Mouse (Mus musculus): ENCODE measurements around the gene Fbxo24. TPM values are rescaled to one million over a fixed set of nuclear protein-coding genes. Genes with fewer than 3 reads are reported as not detected.

The Fbxo24 gene
- 0.23 and 0.25 TPM in 2 replicates for polyA plus RNA-seq (2015; fragmentation: Nextera tagmentation; extraction: Ambion mirVana)

- Histone ChIP-seq H3K36me3 (ENCODE audit: control insufficient read depth, insufficient read depth) (no peaks in the 10 kb centered on the region), H3K9me3 (ENCODE audit: control insufficient read depth, low read length) (no peaks in the 10 kb centered on the region), H3K27me3 (replicated peaks; ENCODE audit: control insufficient read depth, insufficient read depth, low read length) (no peaks in the 10 kb centered on the region), H3K9ac (replicated peaks; ENCODE audit: low read depth, low read length) (peak within 1 kb of the TSS; percentile 85), H3K4me3 (replicated peaks; ENCODE audit: low read length) (peak within 1 kb of the TSS; percentile 98), H3K4me1 (replicated peaks; ENCODE audit: control insufficient read depth, insufficient read depth, low read length) (peaks cover 26% of the 10 kb centered on the region), H3K4me2 (ENCODE audit: low read length) (peak within 1 kb of the TSS; percentile 94), H3K27ac (ENCODE audit: low read length) (peak within 1 kb of the TSS; percentile 94)
- ATAC-seq, result peak; percentile 98
- under 1% methylated on average over 45 of the region's 46 CpGs for WGBS
Measured at GRCm38 (mm10) chr5:137628498-137629305, at the start of gene Fbxo24, which contains the start of the genes Lrch4 and Gm20605. Gene Fbxo24 (minus strand): TSS chr5:137629002. Gene Lrch4 (plus strand): TSS chr5:137629121. Gene Gm20605 (plus strand): TSS chr5:137629175.

- no peak for ATAC-seq
- Histone ChIP-seq H3K4me3 (replicated peaks; ENCODE audit: low read length) (no peak overlapping the region), H3K27ac (ENCODE audit: low read length) (no peak overlapping the region), H3K4me1 (replicated peaks; ENCODE audit: control insufficient read depth, insufficient read depth, low read length) (peaks cover 7% of the 10 kb centered on the region), H3K9ac (replicated peaks; ENCODE audit: low read depth, low read length) (no peak overlapping the region), H3K27me3 (replicated peaks; ENCODE audit: control insufficient read depth, insufficient read depth, low read length) (no peaks in the 10 kb centered on the region), H3K36me3 (ENCODE audit: control insufficient read depth, insufficient read depth) (no peaks in the 10 kb centered on the region), H3K9me3 (ENCODE audit: control insufficient read depth, low read length) (no peaks in the 10 kb centered on the region), H3K4me2 (ENCODE audit: low read length) (no peak overlapping the region)
- 86% methylated on average over 8 of the region's 8 CpGs for WGBS
Measured at GRCm38 (mm10) chr5:137677859-137678258, 49.1 kb upstream of the Fbxo24 start.

GRCm38 (mm10) chr5:137674786-137675185 lies 46.0 kb upstream of the Fbxo24 start:
- Histone ChIP-seq H3K9me3 (ENCODE audit: control insufficient read depth, low read length) (no peaks in the 10 kb centered on the region), H3K27ac (ENCODE audit: low read length) (no peak overlapping the region), H3K4me2 (ENCODE audit: low read length) (no peak overlapping the region), H3K27me3 (replicated peaks; ENCODE audit: control insufficient read depth, insufficient read depth, low read length) (no peaks in the 10 kb centered on the region), H3K4me3 (replicated peaks; ENCODE audit: low read length) (no peak overlapping the region), H3K9ac (replicated peaks; ENCODE audit: low read depth, low read length) (no peak overlapping the region), H3K36me3 (ENCODE audit: control insufficient read depth, insufficient read depth) (no peaks in the 10 kb centered on the region), H3K4me1 (replicated peaks; ENCODE audit: control insufficient read depth, insufficient read depth, low read length) (peaks cover 6% of the 10 kb centered on the region; the same call in 1 of the 2 replicates)
- 97% methylated on average over 8 of the region's 8 CpGs for WGBS
- no peak for ATAC-seq

GRCm38 (mm10) chr5:137673015-137673414 lies 44.2 kb upstream of the Fbxo24 start:
- H3K27me3 ChIP-seq (replicated peaks; ENCODE audit: control insufficient read depth, insufficient read depth, low read length), result no peaks in the 10 kb centered on the region
- 93% methylated on average over 6 of the region's 6 CpGs for WGBS
- H3K27ac ChIP-seq (ENCODE audit: low read length), result no peak overlapping the region
- H3K4me3 ChIP-seq (replicated peaks; ENCODE audit: low read length), result no peak overlapping the region
- no peaks in the 10 kb centered on the region for H3K9me3 ChIP-seq (ENCODE audit: control insufficient read depth, low read length)
- no peaks in the 10 kb centered on the region for H3K36me3 ChIP-seq (ENCODE audit: control insufficient read depth, insufficient read depth)
- no peak overlapping the region for H3K4me2 ChIP-seq (ENCODE audit: low read length)
- ATAC-seq, result no peak
- peaks cover 10% of the 10 kb centered on the region; the same call in 1 of the 2 replicates for H3K4me1 ChIP-seq (replicated peaks; ENCODE audit: control insufficient read depth, insufficient read depth, low read length)
- H3K9ac ChIP-seq (replicated peaks; ENCODE audit: low read depth, low read length), result no peak overlapping the region

GRCm38 (mm10) chr5:137672361-137672760 lies 43.6 kb upstream of the Fbxo24 start:
- H3K36me3 ChIP-seq (ENCODE audit: control insufficient read depth, insufficient read depth), result no peaks in the 10 kb centered on the region
- H3K4me3 ChIP-seq (replicated peaks; ENCODE audit: low read length), result no peak overlapping the region
- peaks cover 10% of the 10 kb centered on the region; the same call in 1 of the 2 replicates for H3K4me1 ChIP-seq (replicated peaks; ENCODE audit: control insufficient read depth, insufficient read depth, low read length)
- H3K9me3 ChIP-seq (ENCODE audit: control insufficient read depth, low read length), result no peaks in the 10 kb centered on the region
- H3K9ac ChIP-seq (replicated peaks; ENCODE audit: low read depth, low read length), result no peak overlapping the region
- WGBS, result 88% methylated on average over 5 of the region's 5 CpGs
- H3K27me3 ChIP-seq (replicated peaks; ENCODE audit: control insufficient read depth, insufficient read depth, low read length), result no peaks in the 10 kb centered on the region
- H3K27ac ChIP-seq (ENCODE audit: low read length), result no peak overlapping the region
- H3K4me2 ChIP-seq (ENCODE audit: low read length), result no peak overlapping the region
- no peak for ATAC-seq

GRCm38 (mm10) chr5:137671443-137672240 lies 42.8 kb upstream of the Fbxo24 start:
- H3K4me2 ChIP-seq (ENCODE audit: low read length), result no peak overlapping the region
- WGBS, result 60% methylated on average over 9 of the region's 9 CpGs
- no peak overlapping the region for H3K27ac ChIP-seq (ENCODE audit: low read length)
- H3K4me3 ChIP-seq (replicated peaks; ENCODE audit: low read length), result no peak overlapping the region
- no peaks in the 10 kb centered on the region for H3K27me3 ChIP-seq (replicated peaks; ENCODE audit: control insufficient read depth, insufficient read depth, low read length)
- peaks cover 2% of the 10 kb centered on the region; the same call in 1 of the 2 replicates for H3K36me3 ChIP-seq (ENCODE audit: control insufficient read depth, insufficient read depth)
- no peaks in the 10 kb centered on the region for H3K9me3 ChIP-seq (ENCODE audit: control insufficient read depth, low read length)
- H3K4me1 ChIP-seq (replicated peaks; ENCODE audit: control insufficient read depth, insufficient read depth, low read length), result peaks cover 10% of the 10 kb centered on the region; the same call in 1 of the 2 replicates
- H3K9ac ChIP-seq (replicated peaks; ENCODE audit: low read depth, low read length), result no peak overlapping the region
- ATAC-seq, result no peak

- peaks cover 10% of the 10 kb centered on the region; the same call in 1 of the 2 replicates for H3K4me1 ChIP-seq (replicated peaks; ENCODE audit: control insufficient read depth, insufficient read depth, low read length)
- H3K4me2 ChIP-seq (ENCODE audit: low read length), result no peak overlapping the region
- no peaks in the 10 kb centered on the region for H3K9me3 ChIP-seq (ENCODE audit: control insufficient read depth, low read length)
- no peak overlapping the region for H3K9ac ChIP-seq (replicated peaks; ENCODE audit: low read depth, low read length)
- no peak overlapping the region for H3K27ac ChIP-seq (ENCODE audit: low read length)
- H3K4me3 ChIP-seq (replicated peaks; ENCODE audit: low read length), result no peak overlapping the region
- ATAC-seq, result no peak
- WGBS, result 97% methylated on average over 1 of the region's 1 CpGs
- H3K27me3 ChIP-seq (replicated peaks; ENCODE audit: control insufficient read depth, insufficient read depth, low read length), result no peaks in the 10 kb centered on the region
- peaks cover 7% of the 10 kb centered on the region for H3K36me3 ChIP-seq (ENCODE audit: control insufficient read depth, insufficient read depth)
Measured at GRCm38 (mm10) chr5:137670240-137670639, 41.4 kb upstream of the Fbxo24 start.

GRCm38 (mm10) chr5:137668971-137669370 lies 40.2 kb upstream of the Fbxo24 start:
- ATAC-seq, result no peak
- no peak overlapping the region for H3K4me2 ChIP-seq (ENCODE audit: low read length)
- H3K9me3 ChIP-seq (ENCODE audit: control insufficient read depth, low read length), result no peaks in the 10 kb centered on the region
- 69% methylated on average over 10 of the region's 10 CpGs for WGBS
- no peak overlapping the region for H3K4me3 ChIP-seq (replicated peaks; ENCODE audit: low read length)
- peaks cover 12% of the 10 kb centered on the region for H3K36me3 ChIP-seq (ENCODE audit: control insufficient read depth, insufficient read depth)
- no peak overlapping the region for H3K9ac ChIP-seq (replicated peaks; ENCODE audit: low read depth, low read length)
- peak overlapping the region; percentile 12 for H3K27ac ChIP-seq (ENCODE audit: low read length)
- peaks cover 10% of the 10 kb centered on the region; the same call in 1 of the 2 replicates for H3K4me1 ChIP-seq (replicated peaks; ENCODE audit: control insufficient read depth, insufficient read depth, low read length)
- H3K27me3 ChIP-seq (replicated peaks; ENCODE audit: control insufficient read depth, insufficient read depth, low read length), result no peaks in the 10 kb centered on the region

- no peaks in the 10 kb centered on the region for H3K27me3 ChIP-seq (replicated peaks; ENCODE audit: control insufficient read depth, insufficient read depth, low read length)
- H3K9me3 ChIP-seq (ENCODE audit: control insufficient read depth, low read length), result no peaks in the 10 kb centered on the region
- H3K36me3 ChIP-seq (ENCODE audit: control insufficient read depth, insufficient read depth), result peaks cover 25% of the 10 kb centered on the region
- no peak overlapping the region for H3K27ac ChIP-seq (ENCODE audit: low read length)
- no peaks in the 10 kb centered on the region for H3K4me1 ChIP-seq (replicated peaks; ENCODE audit: control insufficient read depth, insufficient read depth, low read length)
- no peak overlapping the region for H3K9ac ChIP-seq (replicated peaks; ENCODE audit: low read depth, low read length)
- H3K4me2 ChIP-seq (ENCODE audit: low read length), result no peak overlapping the region
- H3K4me3 ChIP-seq (replicated peaks; ENCODE audit: low read length), result no peak overlapping the region
- ATAC-seq, result no peak
- WGBS, result 79% methylated on average over 9 of the region's 9 CpGs
Measured at GRCm38 (mm10) chr5:137663057-137663456, 34.3 kb upstream of the Fbxo24 start.

Measured in forebrain, embryonic 16.5 days (tissue).